Mouse (Mus musculus): Measurements from ENCODE around the gene Adap2. TPM values are rescaled to one million over a fixed set of nuclear protein-coding genes. Genes with fewer than 3 reads are reported as not detected.

Adap2 gene
- polyA plus RNA-seq, 1 experiment from 2014 or later: 1.5 TPM

GRCm38 (mm10) chr11:80164224-80164623 lies 10.3 kb downstream of the Adap2 start:
- no peak overlapping the region for H3K4me3 ChIP-seq (ENCODE audit: low read depth, low read length)
- no peaks in the 10 kb centered on the region for H3K27me3 ChIP-seq (ENCODE audit: control insufficient read depth, insufficient read depth, low read length)
- H3K4me2 ChIP-seq (ENCODE audit: low read depth): no peak overlapping the region
- H3K36me3 ChIP-seq (ENCODE audit: control insufficient read depth, insufficient read depth, low read length): no peaks in the 10 kb centered on the region
- DNase-seq (ENCODE audit: low spot score): no peak
- 58% methylated on average over 2 of the region's 2 CpGs for WGBS
- no peak overlapping the region for H3K27ac ChIP-seq (ENCODE audit: low read depth, low read length)
- H3K9ac ChIP-seq (ENCODE audit: low read length): no peak overlapping the region
- no peak for ATAC-seq (ENCODE audit: insufficient read depth, low FRiP score, low TSS enrichment)
- no peaks in the 10 kb centered on the region for H3K9me3 ChIP-seq (ENCODE audit: control insufficient read depth, low read length)
- no peaks in the 10 kb centered on the region for H3K4me1 ChIP-seq (ENCODE audit: control insufficient read depth, insufficient read depth, low read length)

DNA sequence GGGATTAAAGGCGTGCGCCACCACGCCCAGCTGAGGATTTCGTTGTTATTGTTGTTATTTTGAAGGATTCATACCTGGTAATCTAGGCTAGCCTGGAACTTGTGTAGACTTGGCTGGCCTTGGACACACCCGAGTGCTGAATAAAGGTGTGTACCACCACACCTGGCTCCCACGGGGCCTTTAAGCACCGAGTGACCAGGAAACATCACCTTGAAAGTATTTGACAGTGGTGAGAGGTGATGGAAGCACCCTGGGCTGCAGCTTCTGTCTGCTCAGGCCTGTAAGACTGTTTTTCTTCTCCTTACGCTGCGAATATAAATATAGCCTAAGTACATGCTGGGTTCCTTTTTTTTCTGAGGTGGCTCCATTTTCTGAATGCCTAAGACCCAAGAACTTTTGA lies 14.2 kb downstream of the Adap2 start:
- ATAC-seq (ENCODE audit: insufficient read depth, low FRiP score, low TSS enrichment): no peak
- H3K36me3 ChIP-seq (ENCODE audit: control insufficient read depth, insufficient read depth, low read length): no peaks in the 10 kb centered on the region
- 90% methylated on average over 9 of the region's 9 CpGs for WGBS

DNA sequence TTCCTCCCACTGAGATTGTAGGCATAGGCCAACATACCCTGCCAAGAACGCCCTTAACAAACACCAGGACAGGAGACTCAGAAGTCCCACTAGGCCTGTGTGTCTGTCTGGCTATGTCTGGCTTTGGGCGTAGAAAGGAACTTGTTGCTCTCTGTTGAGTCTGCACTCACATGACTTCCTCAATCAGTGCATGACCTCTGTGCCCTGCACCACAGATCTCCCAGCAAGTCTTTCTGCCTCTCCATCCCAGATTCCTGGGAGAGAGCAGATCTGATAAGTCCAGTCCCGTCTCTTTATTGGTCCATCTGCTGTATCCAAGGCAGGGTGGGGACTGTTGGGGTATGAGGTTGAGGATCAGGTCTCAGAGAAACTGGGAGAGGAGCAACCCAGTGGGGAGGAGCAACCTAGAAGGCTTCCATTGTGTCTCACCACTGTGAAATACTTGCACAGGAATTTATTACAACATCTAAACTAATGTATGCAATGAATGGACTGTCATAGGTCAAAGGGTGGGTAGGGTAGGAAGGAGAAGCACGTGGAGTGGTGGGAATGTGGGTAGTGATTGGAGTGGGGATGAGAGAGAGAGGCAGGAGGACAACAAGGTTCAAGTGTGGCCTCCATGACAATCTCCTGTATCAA lies 14.8 kb downstream of the Adap2 start:
- Histone ChIP-seq H3K36me3 (ENCODE audit: control insufficient read depth, insufficient read depth, low read length) (no peaks in the 10 kb centered on the region), H3K4me1 (ENCODE audit: control insufficient read depth, insufficient read depth, low read length) (no peaks in the 10 kb centered on the region), H3K9ac (ENCODE audit: low read length) (no peak overlapping the region), H3K9me3 (ENCODE audit: control insufficient read depth, low read length) (no peaks in the 10 kb centered on the region), H3K4me3 (ENCODE audit: low read depth, low read length) (no peak overlapping the region), H3K4me2 (ENCODE audit: low read depth) (no peak overlapping the region), H3K27me3 (ENCODE audit: control insufficient read depth, insufficient read depth, low read length) (no peaks in the 10 kb centered on the region), H3K27ac (ENCODE audit: low read depth, low read length) (no peak overlapping the region)
- no peak for DNase-seq (ENCODE audit: low spot score)
- ATAC-seq (ENCODE audit: insufficient read depth, low FRiP score, low TSS enrichment): no peak
- 82% methylated on average over 4 of the region's 4 CpGs for WGBS

More for the DNA sequence above, 14.2 kb downstream of the Adap2 start:
- Histone ChIP-seq H3K9me3 (ENCODE audit: control insufficient read depth, low read length) (no peaks in the 10 kb centered on the region), H3K9ac (ENCODE audit: low read length) (no peak overlapping the region), H3K4me1 (ENCODE audit: control insufficient read depth, insufficient read depth, low read length) (no peaks in the 10 kb centered on the region), H3K4me3 (ENCODE audit: low read depth, low read length) (no peak overlapping the region), H3K4me2 (ENCODE audit: low read depth) (no peak overlapping the region), H3K27ac (ENCODE audit: low read depth, low read length) (no peak overlapping the region), H3K27me3 (ENCODE audit: control insufficient read depth, insufficient read depth, low read length) (no peaks in the 10 kb centered on the region)
- no peak for DNase-seq (ENCODE audit: low spot score)

GRCm38 (mm10) chr11:80169629-80170028 lies 15.7 kb downstream of the Adap2 start:
- no peaks in the 10 kb centered on the region for H3K9me3 ChIP-seq (ENCODE audit: control insufficient read depth, low read length)
- no peaks in the 10 kb centered on the region for H3K4me1 ChIP-seq (ENCODE audit: control insufficient read depth, insufficient read depth, low read length)
- H3K27ac ChIP-seq (ENCODE audit: low read depth, low read length): no peak overlapping the region
- H3K36me3 ChIP-seq (ENCODE audit: control insufficient read depth, insufficient read depth, low read length): no peaks in the 10 kb centered on the region
- H3K9ac ChIP-seq (ENCODE audit: low read length): no peak overlapping the region
- H3K4me3 ChIP-seq (ENCODE audit: low read depth, low read length): no peak overlapping the region
- DNase-seq (ENCODE audit: low spot score) (no peak), ATAC-seq (ENCODE audit: insufficient read depth, low FRiP score, low TSS enrichment) (no peak)
- no peak overlapping the region for H3K4me2 ChIP-seq (ENCODE audit: low read depth)
- WGBS: 93% methylated on average over 3 of the region's 3 CpGs
- no peaks in the 10 kb centered on the region for H3K27me3 ChIP-seq (ENCODE audit: control insufficient read depth, insufficient read depth, low read length)

- no peak overlapping the region for H3K27ac ChIP-seq (ENCODE audit: low read depth, low read length)
- H3K9me3 ChIP-seq (ENCODE audit: control insufficient read depth, low read length): no peaks in the 10 kb centered on the region
- DNase-seq (ENCODE audit: low spot score) (no peak), ATAC-seq (ENCODE audit: insufficient read depth, low FRiP score, low TSS enrichment) (no peak)
- no peak overlapping the region for H3K4me2 ChIP-seq (ENCODE audit: low read depth)
- 68% methylated on average over 5 of the region's 5 CpGs for WGBS
- no peaks in the 10 kb centered on the region for H3K4me1 ChIP-seq (ENCODE audit: control insufficient read depth, insufficient read depth, low read length)
- no peaks in the 10 kb centered on the region for H3K36me3 ChIP-seq (ENCODE audit: control insufficient read depth, insufficient read depth, low read length)
- H3K9ac ChIP-seq (ENCODE audit: low read length): no peak overlapping the region
- no peaks in the 10 kb centered on the region for H3K27me3 ChIP-seq (ENCODE audit: control insufficient read depth, insufficient read depth, low read length)
- no peak overlapping the region for H3K4me3 ChIP-seq (ENCODE audit: low read depth, low read length)
Observed at GRCm38 (mm10) chr11:80170351-80170750, 16.4 kb downstream of the Adap2 start.

GRCm38 (mm10) chr11:80171884-80172283 lies 18.0 kb downstream of the Adap2 start:
- no peak overlapping the region for H3K9ac ChIP-seq (ENCODE audit: low read length)
- ATAC-seq (ENCODE audit: insufficient read depth, low FRiP score, low TSS enrichment) (no peak), DNase-seq (ENCODE audit: low spot score) (no peak)
- no peak overlapping the region for H3K4me3 ChIP-seq (ENCODE audit: low read depth, low read length)
- H3K4me1 ChIP-seq (ENCODE audit: control insufficient read depth, insufficient read depth, low read length): no peaks in the 10 kb centered on the region
- no peaks in the 10 kb centered on the region for H3K9me3 ChIP-seq (ENCODE audit: control insufficient read depth, low read length)
- H3K4me2 ChIP-seq (ENCODE audit: low read depth): no peak overlapping the region
- 84% methylated on average over 4 of the region's 4 CpGs for WGBS
- H3K36me3 ChIP-seq (ENCODE audit: control insufficient read depth, insufficient read depth, low read length): no peaks in the 10 kb centered on the region
- H3K27ac ChIP-seq (ENCODE audit: low read depth, low read length): no peak overlapping the region
- H3K27me3 ChIP-seq (ENCODE audit: control insufficient read depth, insufficient read depth, low read length): no peaks in the 10 kb centered on the region

DNA sequence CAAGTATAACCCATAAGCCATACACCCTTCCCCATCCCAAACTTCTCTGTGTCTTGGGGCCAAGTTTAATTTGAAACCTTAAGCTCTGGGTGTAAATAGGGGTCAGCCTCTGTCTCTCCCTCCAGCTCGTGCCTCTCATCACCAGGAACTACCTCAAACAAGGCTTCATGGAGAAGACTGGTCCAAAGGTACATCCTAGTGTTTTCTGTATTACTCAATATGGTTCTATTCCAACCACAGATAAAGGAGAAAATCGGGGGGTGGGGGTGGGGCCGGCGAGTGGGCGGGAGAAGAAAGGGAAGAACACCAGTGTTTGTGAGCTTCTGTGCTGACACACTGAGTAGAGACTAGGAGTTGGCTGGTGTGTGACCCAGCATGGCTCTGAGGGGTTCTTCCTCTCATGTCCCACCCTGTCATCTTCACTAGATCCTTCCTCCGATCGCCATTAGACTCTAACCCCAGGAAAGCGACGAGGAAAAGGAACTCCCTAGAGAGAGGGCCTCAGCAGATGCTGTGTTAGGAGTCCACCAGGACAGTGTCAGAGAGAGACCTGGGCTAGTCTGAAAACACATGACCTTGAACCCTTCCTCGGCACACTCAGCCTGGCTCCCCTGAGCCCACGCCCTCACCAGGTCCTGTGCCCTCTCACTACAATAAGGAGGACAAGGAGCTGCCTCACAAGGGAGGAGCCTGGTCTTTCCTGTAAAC lies 20.2 kb downstream of the Adap2 start:
- Histone ChIP-seq H3K4me1 (ENCODE audit: control insufficient read depth, insufficient read depth, low read length) (no peaks in the 10 kb centered on the region), H3K4me3 (ENCODE audit: low read depth, low read length) (no peak overlapping the region), H3K27ac (ENCODE audit: low read depth, low read length) (no peak overlapping the region), H3K27me3 (ENCODE audit: control insufficient read depth, insufficient read depth, low read length) (no peaks in the 10 kb centered on the region), H3K9me3 (ENCODE audit: control insufficient read depth, low read length) (no peaks in the 10 kb centered on the region), H3K9ac (ENCODE audit: low read length) (no peak overlapping the region), H3K36me3 (ENCODE audit: control insufficient read depth, insufficient read depth, low read length) (no peaks in the 10 kb centered on the region), H3K4me2 (ENCODE audit: low read depth) (no peak overlapping the region)
- no peak for DNase-seq (ENCODE audit: low spot score)
- no peak for ATAC-seq (ENCODE audit: insufficient read depth, low FRiP score, low TSS enrichment)
- 79% methylated on average over 11 of the region's 11 CpGs for WGBS

GRCm38 (mm10) chr11:80176911-80177895 lies 23.3 kb downstream of the Adap2 start:
- ATAC-seq (ENCODE audit: insufficient read depth, low FRiP score, low TSS enrichment): no peak
- H3K9ac ChIP-seq (ENCODE audit: low read length): no peak overlapping the region
- no peaks in the 10 kb centered on the region for H3K9me3 ChIP-seq (ENCODE audit: control insufficient read depth, low read length)
- DNase-seq (ENCODE audit: low spot score): no peak
- no peaks in the 10 kb centered on the region for H3K27me3 ChIP-seq (ENCODE audit: control insufficient read depth, insufficient read depth, low read length)
- H3K4me2 ChIP-seq (ENCODE audit: low read depth): no peak overlapping the region
- H3K27ac ChIP-seq (ENCODE audit: low read depth, low read length): no peak overlapping the region
- H3K4me3 ChIP-seq (ENCODE audit: low read depth, low read length): no peak overlapping the region
- WGBS: 74% methylated on average over 11 of the region's 11 CpGs
- no peaks in the 10 kb centered on the region for H3K36me3 ChIP-seq (ENCODE audit: control insufficient read depth, insufficient read depth, low read length)
- no peaks in the 10 kb centered on the region for H3K4me1 ChIP-seq (ENCODE audit: control insufficient read depth, insufficient read depth, low read length)
